Mouse (Mus musculus) kidney, adult 2 months (tissue): ENCODE data around the gene Ewsr1.

ENCODE experiments used
- CTCF ChIP-seq: fragments of 200-500 bp; conservative IDR thresholded peaks from 2 replicates; pipeline ENCODE4 v1.5.1; 2011; ENCODE audit warnings: low read depth, mild to moderate bottlenecking, control low read depth, low read length, moderate library complexity, mixed read lengths; ENCODE audit not compliant: insufficient read depth, insufficient read length
- POLR2A ChIP-seq: fragments of 200-500 bp; IDR thresholded peaks from one replicate; pipeline ENCODE4 v1.6.1; 2011; ENCODE audit warnings: low read depth, low read length, control low read depth

GRCm38 (mm10) chr11:5125713-5126112 lies 26.6 kb upstream of the Ewsr1 start:
- TF ChIP-seq CTCF (no peak), POLR2A (no peak)
